Mouse (Mus musculus) forebrain, embryonic 14.5 days (tissue): ENCODE results near the gene Mok. TPM values are rescaled to one million over a fixed set of nuclear protein-coding genes. Genes with fewer than 3 reads are reported as not detected.

ENCODE experiments used
- ATAC-seq: fragments of 200-750 bp; cut with Nextera tagmentation; 2 replicates; pipeline ENCODE4 v1.8.0; 2017; ENCODE audit warnings: mild to moderate bottlenecking, moderate library complexity
- DNase-seq: peaks from one replicate; pipeline ENCODE4 v3.0.0-alpha.2; 2015; ENCODE audit warnings: low spot score
- H3K27ac ChIP-seq: fragments of 300-500 bp; sonication (generic); 2 replicates; pipeline ENCODE4 v1.5.1; 2014; ENCODE audit warnings: low read depth, mild to moderate bottlenecking, control low read depth, low read length, moderate library complexity
- H3K27me3 ChIP-seq: fragments of 300-500 bp; sonication (generic); replicated peaks from 2 replicates; pipeline ENCODE4 v1.6.1; 2014; ENCODE audit warnings: low read length, control low read depth, mixed read lengths; ENCODE audit not compliant: control insufficient read depth, insufficient read depth
- H3K36me3 ChIP-seq: fragments of 300-500 bp; sonication (generic); 2 replicates; pipeline ENCODE4 v1.6.1; 2014; ENCODE audit warnings: low read length, control low read depth; ENCODE audit not compliant: control insufficient read depth, insufficient read depth
- H3K4me1 ChIP-seq: fragments of 300-500 bp; sonication (generic); 2 replicates; pipeline ENCODE4 v1.6.1; 2014; ENCODE audit warnings: antibody characterized with exemption, low read length, control low read depth; ENCODE audit not compliant: control insufficient read depth, insufficient read depth
- H3K4me2 ChIP-seq: fragments of 300-500 bp; sonication (generic); 2 replicates; pipeline ENCODE4 v1.6.1; 2014; ENCODE audit warnings: mild to moderate bottlenecking, control low read depth, low read length
- H3K4me3 ChIP-seq: fragments of 300-500 bp; sonication (generic); 2 replicates; pipeline ENCODE4 v1.5.1; 2014; ENCODE audit warnings: low read depth, low read length, control low read depth
- H3K9ac ChIP-seq: fragments of 300-500 bp; sonication (generic); 2 replicates; pipeline ENCODE4 v1.6.1; 2014; ENCODE audit warnings: mild to moderate bottlenecking, low read length, control low read depth, moderate library complexity
- H3K9me3 ChIP-seq: fragments of 300-500 bp; sonication (generic); replicated peaks from 2 replicates; pipeline ENCODE4 v1.6.1; 2016; ENCODE audit warnings: low read length, control low read depth, mixed read lengths; ENCODE audit not compliant: control insufficient read depth
- WGBS: fragments of 180-500 bp; shearing (Covaris S2); extraction: QIAGEN DNeasy Blood & Tissue Kit; methylation state at CpG from one replicate; pipeline ENCODE4 v1.1.7; 2014; 5-methylcytosine and 5-hydroxymethylcytosine counted together
- polyA plus RNA-seq: library from polyadenylated mRNA; unstranded; fragments of >200 nt; fragmentation: Nextera tagmentation; extraction: Ambion mirVana; gene quantifications from 2 replicates; pipeline ENCODE4 v1.2.1, GENCODE M21; 2014

Gene Mok
- polyA plus RNA-seq, 1 experiment from 2014 or later, result 16.3 TPM

GRCm38 (mm10) chr12:110806301-110806970 lies 34.3 kb downstream of the Mok start:
- ATAC-seq (no peak), DNase-seq (no peak)
- H3K4me2 ChIP-seq, result no peak overlapping the region
- H3K4me1 ChIP-seq, result no peaks in the 10 kb centered on the region
- no peaks in the 10 kb centered on the region for H3K27me3 ChIP-seq
- 73% methylated on average over 3 of the region's 3 CpGs for WGBS
- H3K4me3 ChIP-seq, result no peak overlapping the region
- H3K36me3 ChIP-seq, result peaks cover 32% of the 10 kb centered on the region
- H3K9ac ChIP-seq, result no peak overlapping the region
- H3K27ac ChIP-seq, result no peak overlapping the region
- no peaks in the 10 kb centered on the region for H3K9me3 ChIP-seq

- no peak overlapping the region for H3K27ac ChIP-seq
- H3K4me2 ChIP-seq, result no peak overlapping the region
- 14% methylated on average over 10 of the region's 10 CpGs for WGBS
- DNase-seq (peak; percentile 65), ATAC-seq (peak; percentile 58; the same call in 1 of the 2 replicates)
- H3K36me3 ChIP-seq, result peaks cover 27% of the 10 kb centered on the region
- no peak overlapping the region for H3K9ac ChIP-seq
- no peaks in the 10 kb centered on the region for H3K27me3 ChIP-seq
- H3K9me3 ChIP-seq, result no peaks in the 10 kb centered on the region
- H3K4me3 ChIP-seq, result no peak overlapping the region
- no peaks in the 10 kb centered on the region for H3K4me1 ChIP-seq
Observed at GRCm38 (mm10) chr12:110804261-110804660, 36.5 kb downstream of the Mok start.

- no peaks in the 10 kb centered on the region for H3K9me3 ChIP-seq
- no peak overlapping the region for H3K27ac ChIP-seq
- no peak overlapping the region for H3K4me3 ChIP-seq
- peaks cover 22% of the 10 kb centered on the region for H3K36me3 ChIP-seq
- H3K4me2 ChIP-seq, result no peak overlapping the region
- ATAC-seq (no peak), DNase-seq (no peak)
- WGBS, result 90% methylated on average over 5 of the region's 5 CpGs
- H3K9ac ChIP-seq, result peak overlapping the region; percentile 17; the same call in 1 of the 2 replicates
- H3K27me3 ChIP-seq, result no peaks in the 10 kb centered on the region
- no peaks in the 10 kb centered on the region for H3K4me1 ChIP-seq
Observed at GRCm38 (mm10) chr12:110802674-110803297, 38.0 kb downstream of the Mok start.

GRCm38 (mm10) chr12:110801876-110802464 lies 38.8 kb downstream of the Mok start:
- no peak overlapping the region for H3K4me3 ChIP-seq
- no peak for ATAC-seq
- no peak overlapping the region for H3K27ac ChIP-seq
- no peak for DNase-seq
- peaks cover 18% of the 10 kb centered on the region for H3K36me3 ChIP-seq
- 84% methylated on average over 10 of the region's 10 CpGs for WGBS
- H3K9me3 ChIP-seq, result no peaks in the 10 kb centered on the region
- no peak overlapping the region for H3K4me2 ChIP-seq
- H3K9ac ChIP-seq, result no peak overlapping the region
- H3K27me3 ChIP-seq, result no peaks in the 10 kb centered on the region
- H3K4me1 ChIP-seq, result no peaks in the 10 kb centered on the region

GRCm38 (mm10) chr12:110799226-110799625 lies 41.5 kb downstream of the Mok start:
- Histone ChIP-seq H3K27ac (no peak overlapping the region), H3K27me3 (no peaks in the 10 kb centered on the region), H3K4me3 (no peak overlapping the region), H3K36me3 (peaks cover 6% of the 10 kb centered on the region), H3K4me1 (no peaks in the 10 kb centered on the region), H3K9ac (no peak overlapping the region), H3K9me3 (no peaks in the 10 kb centered on the region), H3K4me2 (no peak overlapping the region)
- DNase-seq (no peak), ATAC-seq (no peak)
- 89% methylated on average over 4 of the region's 4 CpGs for WGBS

- Histone ChIP-seq H3K9me3 (no peaks in the 10 kb centered on the region), H3K27ac (no peak overlapping the region), H3K36me3 (peaks cover 10% of the 10 kb centered on the region), H3K9ac (no peak overlapping the region), H3K4me3 (no peak overlapping the region), H3K4me2 (no peak overlapping the region), H3K4me1 (no peaks in the 10 kb centered on the region), H3K27me3 (no peaks in the 10 kb centered on the region)
- no peak for DNase-seq
- WGBS, result 93% methylated on average over 10 of the region's 10 CpGs
- ATAC-seq, result no peak
Observed at GRCm38 (mm10) chr12:110797842-110798431, 42.8 kb downstream of the Mok start.

GRCm38 (mm10) chr12:110797202-110797601 lies 43.5 kb downstream of the Mok start:
- DNase-seq, result no peak
- no peaks in the 10 kb centered on the region for H3K27me3 ChIP-seq
- WGBS, result 88% methylated on average over 6 of the region's 6 CpGs
- H3K36me3 ChIP-seq, result peaks cover 10% of the 10 kb centered on the region
- no peak for ATAC-seq
- H3K4me2 ChIP-seq, result no peak overlapping the region
- no peak overlapping the region for H3K27ac ChIP-seq
- H3K9ac ChIP-seq, result no peak overlapping the region
- no peak overlapping the region for H3K4me3 ChIP-seq
- H3K9me3 ChIP-seq, result no peaks in the 10 kb centered on the region
- no peaks in the 10 kb centered on the region for H3K4me1 ChIP-seq

- 88% methylated on average over 6 of the region's 6 CpGs for WGBS
Observed at GRCm38 (mm10) chr12:110796748-110797147, 44.0 kb downstream of the Mok start.

More at GRCm38 (mm10) chr12:110796748-110797147, 44.0 kb downstream of the Mok start:
- no peaks in the 10 kb centered on the region for H3K9me3 ChIP-seq
- H3K4me1 ChIP-seq, result no peaks in the 10 kb centered on the region
- H3K4me2 ChIP-seq, result no peak overlapping the region
- H3K4me3 ChIP-seq, result no peak overlapping the region
- ATAC-seq (no peak), DNase-seq (no peak)
- no peak overlapping the region for H3K9ac ChIP-seq
- no peaks in the 10 kb centered on the region for H3K27me3 ChIP-seq
- peaks cover 7% of the 10 kb centered on the region for H3K36me3 ChIP-seq
- no peak overlapping the region for H3K27ac ChIP-seq
